Mouse (Mus musculus): ENCODE measurements around the gene Ftsj1.

- TF ChIP-seq MAFK (IDR thresholded peaks at IDR 0.05; ENCODE audit: insufficient read depth, low read depth, low read length) (no peak), CHD2 (IDR thresholded peaks at IDR 0.05; ENCODE audit: low read depth, low read length) (no peak), ZNF384 (IDR thresholded peaks at IDR 0.05; ENCODE audit: low read depth, low read length) (no peak)
These were observed 34.8 kb downstream of the Ftsj1 start for GRCm38 (mm10) chrX:8217383-8217782.

All from ES-E14 (cell line).